ENCODE assay signal across 16 mouse cellular contexts in the genomic region with DNA sequence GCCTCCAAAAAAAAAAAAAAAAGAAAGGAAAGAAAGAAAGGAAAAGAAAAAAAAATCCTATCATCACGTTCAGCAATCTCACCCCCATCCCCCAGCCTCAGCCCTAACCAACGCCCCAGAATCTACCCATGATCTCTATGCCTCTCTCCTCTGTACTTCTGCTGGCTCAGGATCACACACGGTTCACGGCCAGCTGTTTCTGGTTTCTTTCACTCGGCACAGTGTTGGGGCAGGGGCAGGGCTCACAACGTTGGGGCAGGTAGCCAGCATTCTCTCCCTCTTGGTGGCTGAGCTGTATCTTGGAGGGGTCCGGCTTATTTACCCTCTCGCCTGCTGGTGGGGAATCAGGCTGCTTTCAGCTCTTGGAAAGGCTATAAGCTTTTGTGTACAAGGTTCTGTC.
DNase-seq lines count a peak whose midpoint lies in the region; ATAC-seq and TF ChIP-seq lines count a peak whose summit lies in the region.
"Had no signal": no experiment of that assay in that cellular context is flagged by ENCODE, and none has a peak within 500 bp of the region (broad histone marks: within the 10 kb centered on the region; RNA-seq: fewer than 3 reads in every experiment).

No protein-coding gene starts in this region.

- no peak for DNase-seq in heart, adult 9 months (ENCODE audit: low spot score in 2 of 2)
- peak; percentile 17 for DNase-seq in lung, postnatal 10 days
- no peak for DNase-seq in lung, postnatal 4 days
- peak; percentile 22 for DNase-seq in stomach, postnatal 0 days (ENCODE audit: low spot score)
- no peak for DNase-seq in kidney, adult 18-20 months
- DNase-seq: adrenal gland, postnatal 14 days; cerebellum, adult 8-10 months; gastrocnemius, postnatal 36 days; kidney, adult 8-10 months; kidney, postnatal 4 days; thymus, postnatal 25 days had no signal

- WGBS in heart, embryonic 16.5 days, result 18% methylated on average over 8 of the region's 8 CpGs
- WGBS in intestine, embryonic 15.5 days, result 37% methylated on average over 8 of the region's 8 CpGs
- 23% methylated on average over 8 of the region's 8 CpGs for WGBS in stomach, postnatal 0 days
- 62% methylated on average over 8 of the region's 8 CpGs for WGBS in neural tube, embryonic 15.5 days

- no peak for TF ChIP-seq EP300 in stomach, postnatal 0 days (optimal IDR thresholded peaks at IDR 0.05)

- 0 out of 2 replicates have a peak overlapping the region, but pooled peaks have one; percentile 26 for H3K9ac ChIP-seq in heart, embryonic 16.5 days (ENCODE audit: low read length)
- H3K9ac ChIP-seq in intestine, embryonic 15.5 days, result no peak overlapping the region
- no peak overlapping the region for H3K9ac ChIP-seq in stomach, postnatal 0 days (ENCODE audit: low read length)
- H3K9ac ChIP-seq in neural tube, embryonic 15.5 days (replicated peaks), result no peak overlapping the region
- H3K9ac ChIP-seq: liver, embryonic 15.5 days; neural tube, embryonic 13.5 days had no signal

- peaks cover 4% of the 10 kb centered on the region for H3K4me1 ChIP-seq in heart, embryonic 16.5 days (ENCODE audit: control insufficient read depth, insufficient read depth, low read length)
- peaks cover 16% of the 10 kb centered on the region for H3K4me1 ChIP-seq in intestine, embryonic 15.5 days (replicated peaks)
- peaks cover 5% of the 10 kb centered on the region; the same call in 1 of the 2 replicates for H3K4me1 ChIP-seq in stomach, postnatal 0 days (replicated peaks; ENCODE audit: control insufficient read depth, insufficient read depth)
- H3K4me1 ChIP-seq in neural tube, embryonic 15.5 days, result peaks cover 17% of the 10 kb centered on the region
- H3K4me1 ChIP-seq: liver, embryonic 15.5 days had no signal

- peak; percentile 1; the same call in 1 of the 2 replicates for TF ChIP-seq CTCF in stomach, postnatal 0 days (IDR thresholded peaks at IDR 0.05; ENCODE audit: low read depth)

- H3K27ac ChIP-seq in heart, embryonic 16.5 days (ENCODE audit: low read length), result no peak overlapping the region
- H3K27ac ChIP-seq in intestine, embryonic 15.5 days, result 0 out of 2 replicates have a peak overlapping the region, but pooled peaks have one; percentile 15
- peak overlapping the region; percentile 76 for H3K27ac ChIP-seq in stomach, postnatal 0 days (replicated peaks)
- no peak overlapping the region for H3K27ac ChIP-seq in neural tube, embryonic 15.5 days (replicated peaks)
- H3K27ac ChIP-seq: liver, embryonic 15.5 days; neural tube, embryonic 13.5 days had no signal

- H3K4me3 ChIP-seq in heart, embryonic 16.5 days (ENCODE audit: low read length), result no peak overlapping the region; the same call in 1 of the 2 replicates
- no peak overlapping the region for H3K4me3 ChIP-seq in intestine, embryonic 15.5 days (replicated peaks)
- H3K4me3 ChIP-seq in stomach, postnatal 0 days (ENCODE audit: low read depth, low read length), result no peak overlapping the region
- H3K4me3 ChIP-seq in neural tube, embryonic 15.5 days (replicated peaks), result no peak overlapping the region
- H3K4me3 ChIP-seq: liver, embryonic 15.5 days; neural tube, embryonic 13.5 days had no signal

- ATAC-seq in heart, embryonic 16.5 days (replicated peaks; ENCODE audit: extremely low read depth, insufficient read depth, low FRiP score), result peak; percentile 64
- no peak for ATAC-seq in intestine, embryonic 15.5 days
- ATAC-seq in stomach, postnatal 0 days (ENCODE audit: low FRiP score, low TSS enrichment), result peak; percentile 31; the same call in 1 of the 2 replicates
- no peak for ATAC-seq in neural tube, embryonic 15.5 days (ENCODE audit: low FRiP score)

- no peaks in the 10 kb centered on the region for H3K9me3 ChIP-seq in heart, embryonic 16.5 days (replicated peaks; ENCODE audit: control insufficient read depth, low read length)
- H3K9me3 ChIP-seq in intestine, embryonic 15.5 days, result no peaks in the 10 kb centered on the region
- no peaks in the 10 kb centered on the region for H3K9me3 ChIP-seq in stomach, postnatal 0 days (ENCODE audit: control insufficient read depth, low read length)
- H3K9me3 ChIP-seq in neural tube, embryonic 15.5 days (replicated peaks), result no peaks in the 10 kb centered on the region
- H3K9me3 ChIP-seq: liver, embryonic 15.5 days; neural tube, embryonic 13.5 days had no signal

- no peaks in the 10 kb centered on the region for H3K36me3 ChIP-seq in heart, embryonic 16.5 days (ENCODE audit: control insufficient read depth, insufficient read depth)
- no peaks in the 10 kb centered on the region for H3K36me3 ChIP-seq in intestine, embryonic 15.5 days
- H3K36me3 ChIP-seq in stomach, postnatal 0 days (ENCODE audit: control insufficient read depth, insufficient read depth, low read length), result no peaks in the 10 kb centered on the region
- no peaks in the 10 kb centered on the region for H3K36me3 ChIP-seq in neural tube, embryonic 15.5 days
- H3K36me3 ChIP-seq: liver, embryonic 15.5 days; neural tube, embryonic 13.5 days had no signal

- H3K4me2 ChIP-seq in heart, embryonic 16.5 days (ENCODE audit: low read depth, low read length), result peak overlapping the region; percentile 33
- no peak overlapping the region; the same call in 1 of the 2 replicates for H3K4me2 ChIP-seq in intestine, embryonic 15.5 days (replicated peaks)
- H3K4me2 ChIP-seq in stomach, postnatal 0 days (replicated peaks; ENCODE audit: low read depth), result no peak overlapping the region
- no peak overlapping the region for H3K4me2 ChIP-seq in neural tube, embryonic 15.5 days
- H3K4me2 ChIP-seq: liver, embryonic 15.5 days; neural tube, embryonic 13.5 days had no signal

- H3K27me3 ChIP-seq in heart, embryonic 16.5 days (ENCODE audit: control insufficient read depth, insufficient read depth, low read length), result no peaks in the 10 kb centered on the region
- no peaks in the 10 kb centered on the region for H3K27me3 ChIP-seq in intestine, embryonic 15.5 days (replicated peaks)
- no peaks in the 10 kb centered on the region for H3K27me3 ChIP-seq in stomach, postnatal 0 days (ENCODE audit: control insufficient read depth, insufficient read depth, low read length)
- H3K27me3 ChIP-seq in neural tube, embryonic 15.5 days (replicated peaks), result no peaks in the 10 kb centered on the region
- H3K27me3 ChIP-seq: liver, embryonic 15.5 days; neural tube, embryonic 13.5 days had no signal

Comparison
In these comparisons a context has a peak if more than half of its experiments do, and no peak if none do; other contexts are left out.
1. DNase-seq: peak in lung, postnatal 10 days (single experiment) and stomach, postnatal 0 days (single experiment); none in heart, adult 9 months (0 of 2), lung, postnatal 4 days (0 of 2) and kidney, adult 18-20 months (single experiment).
2. ATAC-seq: peak in heart, embryonic 16.5 days (single experiment) and stomach, postnatal 0 days (single experiment); none in intestine, embryonic 15.5 days (single experiment) and neural tube, embryonic 15.5 days (single experiment).
3. H3K27ac ChIP-seq: peak in intestine, embryonic 15.5 days (single experiment) and stomach, postnatal 0 days (single experiment); none in heart, embryonic 16.5 days (single experiment) and neural tube, embryonic 15.5 days (single experiment).